ENCODE assay signal across 18 mouse cellular contexts in genomic region chr8:46717170-46717569, GRCm38 (mm10).
"Had no signal": no experiment of that assay in that cellular context is flagged by ENCODE, and none has a peak within 500 bp of the region (broad histone marks: within the 10 kb centered on the region; RNA-seq: fewer than 3 reads in every experiment).

No protein-coding gene starts in this region.

- H3K4me2 ChIP-seq: liver, embryonic 13.5 days; midbrain, embryonic 12.5 days; midbrain, embryonic 15.5 days; neural tube, embryonic 12.5 days; neural tube, embryonic 15.5 days had no signal

- DNase-seq: kidney, adult 18-20 months; kidney, adult 9 months; kidney, postnatal 14 days; kidney, postnatal 4 days; layer of hippocampus, adult 9-11 months; liver, embryonic 13.5 days; lung, adult 2 months; right cerebral cortex, adult 18-20 months; right cerebral cortex, postnatal 14 days; right cerebral cortex, postnatal 4 days; thymus, postnatal 14 days had no signal

- ATAC-seq: midbrain, embryonic 15.5 days had no signal

- H3K4me3 ChIP-seq: left cerebral cortex, adult 2 months; liver, embryonic 13.5 days; midbrain, embryonic 12.5 days; midbrain, embryonic 15.5 days; neural tube, embryonic 12.5 days; neural tube, embryonic 15.5 days; stomach, embryonic 15.5 days had no signal

- H3K9me3 ChIP-seq: liver, embryonic 13.5 days; midbrain, embryonic 12.5 days; midbrain, embryonic 15.5 days; neural tube, embryonic 12.5 days; neural tube, embryonic 15.5 days; stomach, embryonic 15.5 days had no signal

- H3K27ac ChIP-seq: left cerebral cortex, adult 2 months; liver, embryonic 13.5 days; macrophage; midbrain, embryonic 12.5 days; midbrain, embryonic 15.5 days; neural tube, embryonic 12.5 days; neural tube, embryonic 15.5 days; stomach, embryonic 15.5 days had no signal

- H3K27me3 ChIP-seq: liver, embryonic 13.5 days; midbrain, embryonic 15.5 days; neural tube, embryonic 12.5 days; neural tube, embryonic 15.5 days; stomach, embryonic 15.5 days had no signal

- H3K9ac ChIP-seq: liver, embryonic 13.5 days; midbrain, embryonic 12.5 days; midbrain, embryonic 15.5 days; neural tube, embryonic 12.5 days; neural tube, embryonic 15.5 days; stomach, embryonic 15.5 days had no signal

- H3K4me1 ChIP-seq: midbrain, embryonic 12.5 days; neural tube, embryonic 12.5 days; stomach, embryonic 15.5 days had no signal

- H3K36me3 ChIP-seq: liver, embryonic 13.5 days; midbrain, embryonic 12.5 days; midbrain, embryonic 15.5 days; neural tube, embryonic 12.5 days; neural tube, embryonic 15.5 days; stomach, embryonic 15.5 days had no signal
